Mouse (Mus musculus) ZHBTc4 (cell line): Measurements from ENCODE around the gene Rusc2.

Experiments used
- DNase-seq: peaks from one replicate; pipeline ENCODE4 v3.0.0-alpha.2; 2011; ENCODE audit warnings: low read depth, low spot score

Rusc2 gene

DNA sequence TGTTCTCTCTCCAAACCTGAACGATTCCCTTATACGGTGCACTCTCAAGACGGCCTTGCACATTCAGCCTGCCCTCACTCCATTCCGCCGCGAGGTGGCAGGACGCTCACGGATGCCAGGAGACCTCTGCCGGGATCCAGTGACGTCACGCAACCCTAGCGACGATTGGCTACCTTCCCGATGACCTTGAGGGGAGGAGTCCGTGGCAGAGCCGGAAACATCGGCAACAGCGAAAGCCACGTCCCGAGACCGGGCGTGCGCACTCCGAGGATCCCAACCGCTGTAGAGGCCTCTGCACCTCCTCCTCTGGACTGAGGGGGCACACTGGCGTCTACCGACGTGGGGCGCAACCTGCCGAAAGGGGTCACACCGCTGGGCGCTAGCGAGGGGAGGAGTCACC, 60.3 kb downstream of the Rusc2 start:
- peak; percentile 99 for DNase-seq

DNA sequence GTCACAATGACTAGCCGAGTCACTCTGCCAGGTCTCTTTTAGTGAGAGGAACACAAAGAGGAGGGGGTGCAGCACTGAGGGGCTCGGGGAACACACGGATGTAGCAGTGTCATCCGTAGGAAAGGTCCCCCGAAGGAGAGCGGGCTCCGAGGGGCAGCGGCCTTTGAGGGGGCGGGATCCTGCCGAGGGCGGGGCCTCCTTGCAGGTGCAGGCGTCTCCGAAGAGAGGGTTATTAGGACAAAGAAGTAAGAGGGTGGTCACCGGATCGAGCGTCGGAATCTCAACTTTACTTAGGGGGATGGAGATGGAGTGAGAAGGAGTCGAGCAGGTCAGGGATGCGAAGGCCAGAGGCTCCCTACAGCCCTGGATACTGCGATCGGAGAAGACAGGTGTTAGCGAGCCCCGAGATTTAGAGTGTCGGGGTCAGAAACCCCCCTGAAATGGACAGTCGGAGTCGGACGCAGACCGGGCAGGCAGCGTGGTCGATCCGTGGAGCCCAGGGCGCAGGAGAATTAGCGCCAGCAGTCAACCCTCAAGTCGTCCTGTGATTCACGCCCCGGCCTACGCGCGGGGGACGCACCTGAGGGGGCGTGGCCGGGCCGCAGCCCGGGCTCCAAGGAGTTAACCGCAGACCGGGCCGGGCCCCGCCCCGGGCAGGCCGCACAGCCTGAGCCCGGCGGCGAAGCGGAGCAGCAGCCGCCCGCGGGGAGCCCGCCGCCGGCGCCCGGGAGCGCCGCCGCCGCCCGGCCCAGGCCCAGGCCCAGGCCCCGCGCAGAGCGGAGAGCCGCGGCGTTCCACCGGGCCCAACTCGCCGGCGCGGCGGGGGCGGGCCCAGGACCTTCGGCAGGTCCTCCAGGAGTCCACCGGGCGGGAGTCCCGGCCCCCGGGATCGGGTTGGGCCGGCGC, 60.9 kb downstream of the Rusc2 start:
- DNase-seq = peak; percentile 86

DNA sequence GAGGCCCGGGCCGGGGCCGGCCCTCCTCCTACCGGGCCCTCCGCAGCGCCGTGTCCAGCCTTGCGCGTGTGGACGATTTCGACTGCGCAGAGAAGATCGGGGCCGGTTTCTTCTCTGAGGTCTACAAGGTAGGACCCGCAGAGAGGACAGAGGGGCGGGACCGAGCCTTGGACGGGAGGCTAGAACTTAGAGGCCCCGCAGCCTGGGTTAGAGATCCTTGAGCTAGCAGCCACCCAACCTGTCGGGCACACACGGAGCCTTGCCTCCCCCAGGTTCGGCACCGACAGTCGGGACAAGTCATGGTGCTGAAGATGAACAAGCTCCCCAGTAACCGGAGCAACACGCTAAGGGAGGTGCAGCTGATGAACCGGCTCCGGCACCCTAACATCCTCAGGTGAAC, 61.7 kb downstream of the Rusc2 start:
- DNase-seq = peak; percentile 56

DNA sequence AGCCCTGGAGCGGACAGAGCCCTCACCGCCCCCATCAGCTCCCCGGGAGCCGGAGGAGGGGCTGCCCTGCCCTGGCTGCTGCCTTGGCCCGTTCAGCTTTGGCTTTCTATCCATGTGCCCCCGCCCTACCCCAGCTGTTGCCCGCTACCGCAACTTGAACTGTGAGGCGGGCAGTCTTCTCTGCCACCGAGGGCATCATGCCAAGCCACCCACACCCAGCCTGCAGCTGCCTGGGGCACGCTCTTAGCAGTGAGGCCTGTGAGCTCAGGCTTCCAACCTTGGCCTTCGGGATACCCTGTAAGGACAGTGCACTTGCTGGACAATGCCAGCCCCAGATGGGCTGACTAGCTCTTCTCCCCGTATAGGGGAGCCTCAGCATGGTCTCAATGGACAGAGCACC, 65.5 kb downstream of the Rusc2 start:
- DNase-seq = no peak

DNA sequence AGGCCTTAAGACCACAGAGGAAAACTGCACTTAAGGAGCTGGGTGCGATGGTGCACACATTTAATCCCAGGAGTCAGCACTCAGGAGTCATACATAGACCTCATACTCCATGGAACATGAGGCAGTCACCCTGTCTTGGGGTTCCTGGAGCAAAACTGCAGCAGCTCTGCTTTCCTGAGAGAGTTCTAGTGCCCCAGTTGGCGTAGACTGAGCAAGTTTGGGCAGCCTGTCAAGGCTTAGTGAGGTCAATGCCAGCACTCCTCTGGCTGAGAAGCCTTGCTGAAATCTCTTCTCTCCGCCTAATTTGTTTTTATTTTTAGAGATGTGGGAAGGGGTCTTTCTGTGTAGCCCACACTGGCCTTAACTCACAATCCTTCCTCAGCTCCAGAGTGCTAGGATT, 66.8 kb downstream of the Rusc2 start:
- DNase-seq = no peak

DNA sequence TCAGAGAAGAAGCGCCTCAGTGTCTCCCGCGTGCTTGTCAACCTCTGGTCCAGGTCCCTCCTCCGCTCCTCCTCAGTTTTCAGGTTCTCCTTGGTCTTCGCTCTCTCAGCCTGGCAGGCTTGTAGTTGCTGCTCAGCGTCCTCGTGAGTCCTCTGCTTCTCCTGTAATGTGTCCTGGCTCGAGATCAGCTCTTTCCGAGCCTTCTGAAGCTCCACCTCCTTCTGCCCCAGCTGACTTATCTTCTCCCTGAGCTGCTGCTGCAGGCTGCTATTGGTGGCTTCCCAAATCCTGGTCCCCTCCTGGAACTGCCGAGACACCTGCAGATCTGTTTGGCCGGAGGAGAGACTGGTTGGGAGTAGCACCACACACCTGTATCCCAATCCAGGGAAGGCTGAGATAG, 70.5 kb downstream of the Rusc2 start:
- no peak for DNase-seq

DNA sequence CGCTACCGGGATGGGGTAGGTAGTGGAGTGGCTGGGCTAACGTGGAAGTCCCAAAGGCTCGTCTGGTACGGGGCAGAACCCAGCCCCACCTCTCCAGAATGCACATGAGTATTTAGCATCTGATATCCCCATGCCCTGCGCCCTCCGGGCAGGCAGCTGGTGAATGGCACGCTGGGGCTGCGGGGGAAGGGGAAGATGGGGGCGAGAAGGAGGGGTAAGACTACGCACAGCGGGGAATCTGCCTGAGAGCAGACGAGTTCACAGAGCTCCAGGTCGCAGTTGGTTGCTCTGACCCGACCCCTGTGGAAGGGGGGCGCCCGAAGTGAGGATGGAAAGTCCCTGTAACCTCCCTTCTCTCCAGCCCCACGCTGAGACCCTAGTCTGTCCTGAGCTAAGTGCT, 71.6 kb downstream of the Rusc2 start:
- DNase-seq = no peak

DNA sequence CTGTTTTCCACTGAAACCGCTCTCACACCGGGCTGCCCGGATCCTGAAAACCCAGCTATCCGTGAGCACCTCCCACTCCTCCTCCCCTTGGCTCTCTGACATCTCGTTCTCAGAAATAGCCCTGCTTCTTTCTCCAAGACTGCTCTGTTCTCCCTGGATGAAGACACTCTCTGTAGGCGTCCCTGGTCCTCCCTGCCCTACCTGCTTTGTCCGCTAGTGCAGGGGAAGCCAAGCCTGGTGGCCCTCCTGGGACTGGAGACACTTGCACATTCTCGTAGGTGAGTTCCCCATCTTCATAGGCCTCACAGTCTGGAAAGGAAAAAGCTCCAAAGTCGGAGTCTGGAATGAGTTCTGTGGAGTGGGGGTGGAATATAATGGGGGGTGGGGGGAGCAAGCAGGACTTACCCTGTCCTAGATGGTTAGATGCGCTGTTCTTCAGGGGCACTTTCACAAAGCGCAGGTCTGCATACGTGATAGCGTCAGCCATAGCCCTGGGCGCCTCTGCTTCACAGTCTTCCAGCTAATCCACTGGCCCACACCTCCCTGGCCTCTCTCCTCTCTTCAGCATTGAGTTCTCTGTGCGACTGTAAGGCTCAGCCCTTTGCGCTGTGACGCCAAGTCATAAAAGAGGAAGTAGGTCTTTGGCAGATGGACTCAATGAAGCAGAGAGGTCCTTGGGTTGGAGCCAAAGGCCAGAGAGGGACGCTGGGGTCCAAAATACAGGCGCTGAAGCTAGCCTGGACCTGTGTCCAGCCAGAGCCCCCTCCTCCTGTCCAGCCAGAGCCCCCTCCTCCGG, 72.5 kb downstream of the Rusc2 start, which contains the start of gene Cd72:
Gene Cd72, minus strand, starts transcription at position 588 of the 796 bp plus-strand sequence.
- no peak for DNase-seq

DNA sequence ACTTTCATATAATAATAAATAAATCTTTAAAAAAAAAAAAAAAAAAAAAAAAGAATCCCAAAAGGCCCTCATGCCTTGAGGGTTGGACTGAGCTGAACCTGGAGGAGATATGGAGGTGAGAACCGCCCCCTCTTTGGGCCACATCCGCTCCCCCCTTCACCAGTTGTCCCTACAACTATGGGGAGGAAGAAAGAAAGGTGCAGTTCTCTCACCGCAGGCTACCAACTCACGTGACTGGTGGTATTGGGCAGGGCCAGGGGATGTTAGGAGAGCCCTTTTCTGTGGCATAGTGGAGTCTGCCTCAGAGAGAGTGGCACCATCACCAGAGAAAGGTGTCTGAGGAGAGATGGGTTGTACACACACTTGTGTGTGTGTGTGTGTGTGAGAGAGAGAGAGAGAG, 74.7 kb downstream of the Rusc2 start:
- no peak for DNase-seq

DNA sequence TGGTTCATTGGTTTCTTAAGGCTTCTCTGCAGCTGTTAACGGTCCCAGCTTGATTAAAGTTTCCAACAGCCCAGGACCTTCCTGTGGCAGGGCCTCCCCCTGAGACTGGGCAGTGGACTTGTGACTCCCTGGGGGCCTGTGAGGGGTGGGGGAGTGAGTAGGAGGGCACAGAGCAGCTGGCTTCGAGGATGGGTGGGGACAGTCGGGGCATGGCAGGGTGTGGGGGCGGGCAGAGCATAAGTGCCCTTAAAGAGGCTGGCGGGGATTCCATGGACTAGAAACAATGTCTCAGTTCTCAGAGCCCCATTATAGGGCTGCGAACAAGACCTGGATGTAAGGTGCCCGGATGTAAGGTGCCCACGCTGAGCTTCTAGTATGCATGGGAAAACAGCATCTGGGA, 75.3 kb downstream of the Rusc2 start:
- no peak for DNase-seq

DNA sequence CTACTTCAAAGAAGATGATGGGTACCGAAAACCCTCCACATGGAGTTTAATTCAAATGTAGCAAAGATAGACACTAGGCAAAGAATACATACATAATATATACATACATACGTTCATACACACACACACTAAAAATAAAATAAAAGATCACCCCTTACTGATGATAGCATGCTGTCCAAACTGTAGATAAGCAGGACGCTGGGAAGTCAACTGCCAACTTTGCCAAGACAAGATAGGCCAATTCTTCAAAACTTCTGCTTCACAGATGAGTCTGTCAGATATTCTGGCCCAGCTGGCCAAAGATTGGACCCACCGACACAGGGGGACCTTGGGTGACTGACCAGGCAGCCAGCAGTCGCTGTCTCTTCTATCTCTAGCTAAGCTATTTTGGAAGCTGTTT, 81.3 kb downstream of the Rusc2 start:
- DNase-seq = no peak

DNA sequence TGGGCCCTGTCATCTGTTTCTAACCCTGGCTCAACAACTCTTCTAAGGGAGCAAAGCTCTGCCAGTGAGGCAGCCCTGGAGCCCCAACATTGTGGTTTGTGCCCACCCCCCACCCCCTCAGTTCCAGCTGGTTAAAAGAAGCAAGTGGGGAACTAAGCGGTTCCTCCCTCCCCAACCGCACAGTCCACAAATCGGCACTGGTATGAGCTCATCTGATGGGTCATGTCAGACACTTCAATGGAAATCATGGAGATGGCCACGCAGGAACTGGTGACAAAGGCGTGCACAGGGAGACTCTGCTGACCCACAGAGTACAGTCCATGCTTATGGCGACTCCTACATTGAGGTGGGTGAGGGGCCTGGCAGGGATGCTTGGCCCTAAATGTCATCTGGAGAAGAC, 84.2 kb downstream of the Rusc2 start:
- DNase-seq = no peak

DNA sequence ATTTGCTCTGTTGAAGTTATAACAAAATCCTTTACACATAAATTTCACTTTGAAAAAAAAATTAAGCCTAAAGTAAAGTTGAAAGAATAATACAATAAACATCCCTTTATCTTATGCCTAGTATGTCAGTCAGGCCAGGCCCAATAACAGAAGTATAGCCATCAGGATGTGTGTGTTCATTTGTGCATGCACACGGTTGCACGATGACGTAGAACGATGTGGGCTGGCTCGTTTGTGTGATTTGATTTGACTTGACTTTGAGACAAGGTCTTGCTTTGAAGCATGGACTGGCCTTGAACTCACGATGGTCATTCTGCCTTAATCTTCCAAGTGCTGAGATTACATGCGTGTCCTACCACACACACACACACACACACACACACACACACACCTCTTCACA, 85.1 kb downstream of the Rusc2 start:
- no peak for DNase-seq

DNA sequence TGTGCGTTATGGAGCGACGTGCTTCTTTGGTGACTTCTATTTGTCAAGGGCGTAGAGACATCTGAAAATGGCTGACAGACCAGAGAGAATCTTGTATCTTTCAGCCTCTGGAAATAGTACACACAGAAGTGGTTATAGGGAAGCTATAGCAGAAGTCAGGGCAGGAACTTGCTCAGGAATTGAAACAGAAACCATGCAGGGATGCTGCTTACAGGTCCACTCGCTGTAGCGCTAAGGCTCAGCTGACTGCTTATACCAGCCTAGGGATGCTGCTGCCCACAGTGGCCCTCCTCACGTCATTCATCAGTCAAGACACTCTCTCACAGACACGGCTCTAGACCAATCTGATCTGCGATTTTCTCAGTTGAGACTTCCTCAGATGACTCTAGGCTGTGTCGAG, 88.5 kb downstream of the Rusc2 start:
- no peak for DNase-seq

DNA sequence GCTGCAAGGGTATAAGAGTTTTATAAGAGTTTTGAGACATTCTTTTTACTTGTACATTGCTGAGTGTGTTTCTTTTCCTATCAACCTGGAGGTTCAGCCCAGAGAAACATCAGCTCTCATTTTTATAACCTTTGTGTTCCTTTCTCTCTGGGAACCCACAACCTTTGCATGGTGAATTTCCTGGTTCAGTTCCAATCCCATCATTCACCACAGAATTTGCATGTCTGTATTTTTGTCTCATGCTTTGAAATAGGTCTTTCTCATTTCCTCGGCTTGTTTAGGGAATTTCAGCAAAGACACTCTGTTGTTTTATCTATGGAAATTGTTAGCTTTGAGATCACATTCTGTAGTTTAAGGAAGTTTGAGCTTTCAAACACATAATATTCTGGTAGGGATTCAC, 91.9 kb downstream of the Rusc2 start:
- DNase-seq = no peak

DNA sequence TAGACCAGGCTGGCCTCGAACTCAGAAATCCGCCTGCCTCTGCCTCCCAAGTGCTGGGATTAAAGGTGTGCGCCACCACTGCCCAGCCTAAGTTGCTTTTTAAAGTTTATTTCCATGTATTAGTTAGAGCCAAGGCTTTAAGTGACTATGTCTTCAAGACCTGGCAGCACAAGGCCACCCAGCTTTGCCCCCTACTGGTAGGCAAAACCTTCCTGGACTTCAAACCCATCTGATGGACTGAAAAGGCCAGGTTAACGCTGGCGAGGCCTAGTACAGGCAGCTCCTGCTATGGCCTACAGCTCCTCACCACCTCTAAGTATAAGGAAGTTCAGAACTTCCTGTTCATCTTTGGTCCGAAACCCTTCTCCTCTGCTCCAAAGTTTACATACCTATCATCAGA, 94.8 kb downstream of the Rusc2 start:
- no peak for DNase-seq
